Mouse (Mus musculus) thymus, postnatal 0 days (tissue): ENCODE data around the gene Hist1h4d. TPM values are rescaled to one million over a fixed set of nuclear protein-coding genes. Genes with fewer than 3 reads are reported as not detected.

ENCODE experiments used
- DNase-seq: peaks from one replicate; pipeline ENCODE4 v3.0.0-alpha.2; 2015; ENCODE audit warnings: low spot score
- polyA plus RNA-seq: library from polyadenylated mRNA; unstranded; fragments of >200 nt; fragmentation: Nextera tagmentation; extraction: Ambion mirVana; gene quantifications from 2 replicates; pipeline ENCODE4 v1.2.1, GENCODE M21; 2015

Gene Hist1h4d
- polyA plus RNA-seq, 1 experiment from 2014 or later = 292 TPM

GRCm38 (mm10) chr13:23593051-23593770, 11.8 kb downstream of the Hist1h4d start:
- peak; percentile 28 for DNase-seq

DNA sequence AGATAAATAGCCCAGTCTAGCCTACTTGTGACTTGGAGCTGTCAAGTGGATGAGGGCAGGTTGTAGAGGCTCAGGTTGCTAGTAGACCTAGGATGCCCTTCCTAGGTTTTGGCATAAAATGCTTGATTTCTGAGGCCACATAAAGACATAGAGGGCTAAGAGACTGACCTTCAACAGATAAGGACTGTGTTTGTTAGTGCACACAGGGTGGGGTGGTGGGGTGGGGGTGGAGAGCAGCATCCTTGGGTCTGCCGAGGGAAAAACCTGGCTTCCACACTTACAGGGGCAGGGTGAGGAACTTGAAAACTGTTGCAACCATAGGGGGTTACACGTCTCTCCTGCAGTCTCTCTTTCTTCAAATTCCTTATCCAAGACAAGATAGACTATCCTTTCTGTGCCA, 13.8 kb downstream of the Hist1h4d start:
- no peak for DNase-seq

DNA sequence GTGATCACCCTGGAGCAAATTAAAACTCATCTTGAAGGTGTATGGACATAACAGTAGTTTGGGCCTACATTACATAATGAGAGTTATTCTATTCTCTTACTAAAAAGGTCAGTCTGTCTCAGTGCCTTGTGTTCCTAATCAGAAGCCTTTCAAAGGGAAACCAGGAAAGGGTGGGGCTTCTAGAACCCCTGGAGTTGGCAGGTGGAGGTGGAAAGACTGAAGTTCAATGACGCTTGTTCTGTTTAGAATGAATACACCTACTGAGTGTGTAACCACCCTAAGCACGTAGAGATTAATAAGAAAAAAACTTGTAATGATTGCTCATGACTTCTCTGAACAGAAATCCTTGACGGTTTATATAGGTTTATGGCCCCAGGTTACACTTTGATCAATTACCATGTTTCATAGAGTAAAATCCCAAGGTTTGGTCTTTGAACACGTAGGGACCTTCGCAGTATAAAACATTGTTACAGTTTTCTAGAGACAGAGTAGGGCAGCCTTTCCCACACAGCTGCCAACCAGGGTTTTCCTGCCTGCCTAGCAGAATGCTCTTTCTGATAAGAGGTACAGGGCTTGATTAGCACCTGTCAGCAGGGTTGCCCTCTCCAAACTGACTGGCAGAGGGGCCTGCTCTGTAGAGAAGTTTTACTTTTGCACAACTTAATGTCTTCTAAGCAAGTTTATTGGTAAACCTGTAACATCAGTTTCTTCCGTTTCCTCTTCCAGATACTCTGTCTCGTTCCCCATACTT, 14.4 kb downstream of the Hist1h4d start:
- no peak for DNase-seq

- DNase-seq = peak; percentile 83
These were observed 16.6 kb downstream of the Hist1h4d start for GRCm38 (mm10) chr13:23597957-23598356.

GRCm38 (mm10) chr13:23603182-23603699, 21.8 kb downstream of the Hist1h4d start:
- DNase-seq = no peak

- no peak for DNase-seq
These were observed 23.1 kb downstream of the Hist1h4d start for GRCm38 (mm10) chr13:23604452-23604851.

GRCm38 (mm10) chr13:23605052-23605451, 23.7 kb downstream of the Hist1h4d start:
- DNase-seq = no peak

DNA sequence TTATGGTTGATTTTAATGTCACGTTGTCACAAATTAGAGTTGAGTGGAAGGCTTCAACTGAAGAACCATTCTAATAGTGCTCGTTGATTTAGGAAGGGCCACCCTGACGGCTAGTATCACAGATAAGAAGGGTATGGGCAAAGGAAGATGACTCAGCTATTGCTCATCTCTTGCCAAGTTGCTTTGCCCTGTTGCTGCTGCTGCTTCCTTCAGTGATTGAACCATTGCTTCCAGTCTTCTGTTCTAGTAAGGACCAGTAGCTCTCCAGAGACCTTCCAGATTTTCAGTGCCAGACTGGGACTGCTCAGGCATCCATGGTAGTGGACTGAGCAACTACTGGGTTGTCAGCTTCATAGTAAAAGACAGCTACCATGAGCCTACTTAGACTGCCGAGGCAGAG, 27.8 kb downstream of the Hist1h4d start:
- no peak for DNase-seq

GRCm38 (mm10) chr13:23609844-23610243, 28.4 kb downstream of the Hist1h4d start:
- no peak for DNase-seq

GRCm38 (mm10) chr13:23610393-23610792, 29.0 kb downstream of the Hist1h4d start:
- no peak for DNase-seq

- DNase-seq = no peak
These were observed 30.2 kb downstream of the Hist1h4d start for GRCm38 (mm10) chr13:23611638-23612037.

- DNase-seq = peak; percentile 17
These were observed 38.8 kb downstream of the Hist1h4d start for GRCm38 (mm10) chr13:23620056-23620732.

- peak; percentile 91 for DNase-seq
These were observed 39.5 kb downstream of the Hist1h4d start, which contains the start of gene Hist1h2be for GRCm38 (mm10) chr13:23620733-23621531. Gene Hist1h2be (minus strand): TSS chr13:23621124.

DNA sequence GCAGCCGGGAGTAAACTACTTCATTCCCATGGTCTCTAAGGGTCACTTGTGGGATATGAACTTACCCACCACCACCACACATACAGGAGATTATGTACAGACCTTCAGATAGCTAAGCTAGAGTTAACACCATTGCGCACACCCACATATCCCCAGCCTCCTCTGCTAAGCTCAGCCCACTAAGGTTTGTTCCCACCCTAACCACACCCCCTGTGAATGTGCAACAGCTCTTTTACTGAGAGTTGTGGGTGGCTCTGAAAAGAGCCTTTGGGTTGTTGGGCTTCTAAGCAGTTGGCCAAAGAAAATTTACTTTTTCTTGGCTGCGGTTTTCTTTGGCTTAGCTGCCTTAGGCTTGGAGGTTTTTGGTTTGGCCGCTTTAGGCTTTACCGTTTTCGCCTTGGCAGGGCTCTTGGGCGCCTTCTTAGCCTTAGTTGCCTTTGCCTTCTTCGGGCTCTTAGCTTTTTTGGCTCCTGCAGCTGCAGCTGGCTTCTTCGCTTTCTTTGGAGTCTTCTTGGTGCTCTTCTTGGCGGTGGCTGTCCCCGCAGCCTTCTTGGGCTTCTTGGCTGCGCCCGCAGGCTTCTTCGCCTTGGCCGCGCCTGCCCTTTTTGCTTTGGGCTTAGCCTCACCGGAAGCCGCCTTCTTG, 40.3 kb downstream of the Hist1h4d start:
- DNase-seq = peak; percentile 86

DNA sequence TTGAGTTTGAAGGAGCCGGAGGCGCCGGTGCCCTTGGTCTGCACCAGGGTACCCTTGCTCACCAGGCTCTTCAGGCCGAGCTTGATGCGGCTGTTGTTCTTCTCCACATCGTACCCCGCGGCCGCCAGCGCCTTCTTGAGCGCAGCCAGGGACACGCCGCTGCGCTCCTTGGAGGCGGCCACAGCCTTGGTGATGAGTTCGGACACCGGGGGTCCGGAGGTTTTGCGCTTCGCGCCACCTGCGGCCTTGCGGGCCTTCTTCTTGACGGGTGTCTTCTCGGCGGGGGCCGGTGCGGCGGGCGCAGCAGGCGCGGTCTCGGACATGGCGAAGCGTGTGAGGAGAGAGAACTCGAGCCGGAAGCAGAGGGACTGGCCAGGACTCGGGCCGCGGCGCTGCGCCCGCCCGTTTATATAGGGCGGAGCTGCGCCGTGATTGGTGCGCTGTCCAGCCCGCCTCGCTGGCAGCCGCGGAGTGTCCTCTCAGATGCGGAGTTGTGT, 40.8 kb downstream of the Hist1h4d start, which contains the start of gene Hist1h1e:
Gene Hist1h1e, minus strand, starts transcription at position 384 of the 497 bp plus-strand sequence.
- peak; percentile 85 for DNase-seq

- no peak for DNase-seq
These were observed 41.6 kb downstream of the Hist1h4d start for GRCm38 (mm10) chr13:23622861-23623450.

DNA sequence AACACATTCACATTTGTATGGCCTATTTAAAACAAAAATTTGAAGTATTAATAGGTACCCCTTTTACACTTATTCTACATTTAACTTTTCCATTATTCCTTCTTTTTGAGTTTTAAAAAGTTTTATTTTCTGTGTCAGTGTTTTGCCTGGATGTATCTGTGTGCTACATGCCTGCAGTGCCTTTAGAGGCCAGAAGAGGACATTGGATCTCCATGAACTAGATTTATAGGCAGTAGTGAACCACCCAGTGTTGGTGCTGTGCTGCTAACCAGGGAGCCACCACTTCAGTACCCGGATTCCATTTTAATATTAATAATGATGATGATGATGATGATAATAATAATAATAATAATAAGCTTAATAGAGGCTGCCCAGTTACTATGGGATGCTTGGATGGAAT, 49.3 kb downstream of the Hist1h4d start:
- DNase-seq = peak; percentile 27
